Mouse (Mus musculus) embryonic fibroblast, embryonic 13.5 days (primary cell): ENCODE data around the gene Thsd4.

Source experiments
- CTCF ChIP-seq: IDR thresholded peaks from 2 replicates; pipeline ENCODE4 v1.5.1; 2011; ENCODE audit warnings: mild to moderate bottlenecking, control low read depth, low read length, moderate library complexity, borderline replicate concordance; ENCODE audit not compliant: insufficient read depth
- POLR2A ChIP-seq: IDR thresholded peaks from 2 replicates; pipeline ENCODE4 v1.6.1; 2011; ENCODE audit warnings: low read depth, mild to moderate bottlenecking, control low read depth, low read length, moderate library complexity

DNA sequence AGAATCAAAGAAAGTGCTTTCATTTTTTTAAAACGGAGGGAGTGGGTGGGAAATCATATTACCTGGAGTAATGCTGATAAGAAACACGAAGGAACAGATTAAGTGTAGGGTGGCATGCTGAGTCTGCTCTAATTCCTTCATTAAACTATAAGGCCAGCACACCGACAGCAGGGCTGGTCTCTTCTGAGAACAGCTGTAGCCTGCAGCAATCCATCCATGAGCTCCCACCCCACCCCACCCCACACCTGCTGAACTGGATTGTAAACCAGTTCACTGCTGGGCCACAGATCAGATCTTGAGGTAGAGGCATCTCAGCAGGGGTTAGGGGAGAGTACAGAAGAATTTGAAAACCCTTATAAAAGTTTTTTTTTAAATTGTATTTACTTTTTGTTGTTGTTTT is 566.6 kb downstream of the Thsd4 start:
- no peak for TF ChIP-seq CTCF
- no peak for TF ChIP-seq POLR2A
